Mouse (Mus musculus): ENCODE measurements around the gene Stxbp1.

Gene Stxbp1

GRCm38 (mm10) chr2:32846805-32847467 is at the start of gene Stxbp1:
Gene Stxbp1 (minus strand): TSS chr2:32847245.
- DNase-seq: peak; percentile 93

- DNase-seq: peak; percentile 57
Observed at GRCm38 (mm10) chr2:32896507-32897147, 49.6 kb upstream of the Stxbp1 start.

- no peak for DNase-seq
Observed at GRCm38 (mm10) chr2:32895606-32896106, 48.6 kb upstream of the Stxbp1 start.

GRCm38 (mm10) chr2:32894097-32894496 is 47.1 kb upstream of the Stxbp1 start:
- no peak for DNase-seq

- no peak for DNase-seq
Observed at GRCm38 (mm10) chr2:32892490-32892889, 45.4 kb upstream of the Stxbp1 start.

- DNase-seq: no peak
Observed at GRCm38 (mm10) chr2:32891278-32891677, 44.2 kb upstream of the Stxbp1 start.

GRCm38 (mm10) chr2:32890280-32890679 is 43.2 kb upstream of the Stxbp1 start:
- DNase-seq: no peak

- DNase-seq: no peak
Observed at GRCm38 (mm10) chr2:32888551-32888950, 41.5 kb upstream of the Stxbp1 start.

GRCm38 (mm10) chr2:32888029-32888428 is 41.0 kb upstream of the Stxbp1 start:
- DNase-seq: no peak

GRCm38 (mm10) chr2:32884745-32885144 is 37.7 kb upstream of the Stxbp1 start:
- no peak for DNase-seq

- DNase-seq: no peak
Observed at GRCm38 (mm10) chr2:32882283-32883043, 35.4 kb upstream of the Stxbp1 start.

GRCm38 (mm10) chr2:32881723-32882122 is 34.7 kb upstream of the Stxbp1 start:
- peak; percentile 85 for DNase-seq

GRCm38 (mm10) chr2:32881054-32881453 is 34.0 kb upstream of the Stxbp1 start:
- no peak for DNase-seq

GRCm38 (mm10) chr2:32879593-32879992 is 32.5 kb upstream of the Stxbp1 start:
- DNase-seq: no peak

- DNase-seq: no peak
Observed at GRCm38 (mm10) chr2:32878396-32878795, 31.4 kb upstream of the Stxbp1 start.

- no peak for DNase-seq
Observed at GRCm38 (mm10) chr2:32877761-32878393, 30.8 kb upstream of the Stxbp1 start.

- no peak for DNase-seq
Observed at GRCm38 (mm10) chr2:32877303-32877702, 30.3 kb upstream of the Stxbp1 start.

GRCm38 (mm10) chr2:32876490-32877302 is 29.7 kb upstream of the Stxbp1 start:
- no peak for DNase-seq

- DNase-seq: peak; percentile 60
Observed at GRCm38 (mm10) chr2:32875675-32876489, 28.8 kb upstream of the Stxbp1 start, which contains the start of gene Fam129b. Gene Fam129b (plus strand): TSS chr2:32876114.

GRCm38 (mm10) chr2:32874951-32875674 is 28.1 kb upstream of the Stxbp1 start:
- DNase-seq: no peak

GRCm38 (mm10) chr2:32874070-32874469 is 27.0 kb upstream of the Stxbp1 start:
- no peak for DNase-seq
